Comparison of ENCODE assay signal across 16 mouse cellular contexts in the genomic region with DNA sequence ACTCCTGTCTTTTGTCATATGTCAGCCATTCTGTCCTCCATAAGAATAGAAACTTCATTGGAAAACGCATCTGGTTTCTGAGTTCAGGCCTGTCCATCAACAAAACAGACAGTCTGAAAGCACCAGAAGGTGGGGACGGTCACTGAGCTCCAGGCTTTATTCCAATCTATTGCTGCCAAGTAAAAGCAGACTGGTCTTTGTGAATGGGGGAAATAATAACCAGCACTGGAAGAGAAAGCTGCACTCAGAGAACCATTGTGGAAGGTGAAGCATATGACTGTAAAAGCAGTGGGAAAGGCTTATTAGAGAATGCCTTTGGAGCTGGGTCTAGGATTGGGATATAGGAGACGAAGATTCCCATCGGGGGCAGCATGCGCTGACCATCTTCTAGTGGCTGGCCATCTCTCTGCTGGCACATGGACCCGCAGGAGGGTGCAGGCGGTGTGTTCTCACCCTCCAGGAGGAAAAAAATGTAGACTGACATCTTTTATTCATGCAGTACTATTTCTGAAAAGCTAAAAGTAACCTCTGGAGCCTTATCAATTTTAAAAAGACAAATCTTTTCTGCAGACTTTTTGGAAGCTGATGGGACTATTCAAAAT.
DNase-seq lines count a peak whose midpoint lies in the region; TF ChIP-seq lines count a peak whose summit lies in the region.
"Had no signal": no experiment of that assay in that cellular context is flagged by ENCODE, and none has a peak within 500 bp of the region (broad histone marks: within the 10 kb centered on the region; RNA-seq: fewer than 3 reads in every experiment).

No protein-coding gene starts in this region.

- H3K27ac ChIP-seq in gastrocnemius, adult 2 months: 0 out of 2 replicates have a peak overlapping the region, but pooled peaks have one; percentile 20
- H3K27ac ChIP-seq: limb, embryonic 13.5 days; liver, embryonic 14.5 days had no signal

- no peak for TF ChIP-seq CTCF in gastrocnemius, adult 2 months (IDR thresholded peaks at IDR 0.05)

- intact Hi-C loops in gastrocnemius, adult 2 months (cut with DNase I): no loop called here

- no peak overlapping the region for H3K4me3 ChIP-seq in gastrocnemius, adult 2 months
- H3K4me3 ChIP-seq: heart, embryonic 12.5 days; limb, embryonic 13.5 days had no signal

- DNase-seq in cerebellum, postnatal 10 days: peak; percentile 63 to 71
- DNase-seq in cerebellum, postnatal 4 days (ENCODE audit: low spot score in 2 of 2): no peak
- DNase-seq in gastrocnemius, adult 2 months: no peak
- no peak for DNase-seq in gastrocnemius, adult 8-10 months (ENCODE audit: low spot score in 2 of 2)
- peak; percentile 6 for DNase-seq in right cerebral cortex, postnatal 25 days
- no peak for DNase-seq in right cerebral cortex, postnatal 14 days
- no peak for DNase-seq in embryo, embryonic 10.5 days (ENCODE audit: low spot score)
- no peak for DNase-seq in thymus, postnatal 10 days (ENCODE audit: low spot score in 2 of 2)
- DNase-seq: cerebellum, adult 11-12 months; embryo, embryonic 11 days; heart, postnatal 36 days; kidney, adult 2 months; kidney, postnatal 25 days had no signal

Comparison
In these comparisons a context has a peak if more than half of its experiments do, and no peak if none do; other contexts are left out.
1. DNase-seq: peak in cerebellum, postnatal 10 days (2 of 2) and right cerebral cortex, postnatal 25 days (single experiment); none in cerebellum, postnatal 4 days (0 of 2), gastrocnemius, adult 2 months (single experiment), gastrocnemius, adult 8-10 months (0 of 2), right cerebral cortex, postnatal 14 days (single experiment), embryo, embryonic 10.5 days (single experiment) and thymus, postnatal 10 days (0 of 2).